22 mouse cellular contexts compared by ENCODE assay signal in genomic region chr10:59564551-59564950, GRCm38 (mm10). TPM values are rescaled to one million over a fixed set of nuclear protein-coding genes. Genes with fewer than 3 reads are reported as not detected.
DNase-seq lines count a peak whose midpoint lies in the region; ATAC-seq and TF ChIP-seq lines count a peak whose summit lies in the region.
"Had no signal": no experiment of that assay in that cellular context is flagged by ENCODE, and none has a peak within 500 bp of the region (broad histone marks: within the 10 kb centered on the region; RNA-seq: fewer than 3 reads in every experiment).

No protein-coding gene starts in this region.

- no peak overlapping the region for H3K4me2 ChIP-seq in CH12.LX (ENCODE audit: insufficient read depth, low read depth, poor library complexity, severe bottlenecking)
- H3K4me2 ChIP-seq: embryonic facial prominence, embryonic 12.5 days; hindbrain, embryonic 14.5 days; neural tube, embryonic 15.5 days had no signal

- TF ChIP-seq CTCF in CH12.LX (conservative IDR thresholded peaks at IDR 0.05 in 1 of 2, IDR thresholded peaks at IDR 0.05 in 1 of 2; ENCODE audit: low read depth in 2 of 2, low read length in 2 of 2) (no peak), Patski (IDR thresholded peaks at IDR 0.05) (no peak)

- WGBS in limb, embryonic 10.5 days = 82% methylated on average over 5 of the region's 5 CpGs

- H3K27ac ChIP-seq in CH12.LX (ENCODE audit: insufficient read depth, low read depth) = no peak overlapping the region
- H3K27ac ChIP-seq in limb, embryonic 10.5 days = peak overlapping the region; percentile 71; the same call in 1 of the 2 replicates
- H3K27ac ChIP-seq: heart, adult 2 months; hindbrain, embryonic 14.5 days; neural tube, embryonic 15.5 days had no signal

- ATAC-seq in Patski = peak; percentile 96
- peak; percentile 73 for ATAC-seq in monocyte, adult 5-6 weeks (replicated peaks; ENCODE audit: insufficient number of reproducible peaks, low FRiP score, low TSS enrichment, poor library complexity, severe bottlenecking)
- ATAC-seq in activated CD4-positive, CD25-positive, alpha-beta regulatory T cell, adult 4 months = no peak
- ATAC-seq: intestine, embryonic 16.5 days had no signal

- CTCF ChIA-PET in Patski (lab: Charles Lee) = interaction anchor here (1.2 to 1.3 kb wide), 2 partner anchors 25 to 49 kb away, joined by 3 read pairs; no protein-coding TSS in a partner anchor

- intact Hi-C loops in heart, postnatal 10 days (cut with DNase I) = no loop called here

- peaks cover 0 to 8% of the 10 kb centered on the region in 2 experiments for H3K36me3 ChIP-seq in CH12.LX (replicated peaks in 1 of 2; ENCODE audit: control insufficient read depth in 1 of 2, insufficient read depth in 1 of 2, low read length in 1 of 2)
- H3K36me3 ChIP-seq in limb, embryonic 10.5 days = no peaks in the 10 kb centered on the region
- H3K36me3 ChIP-seq: embryonic facial prominence, embryonic 12.5 days; neural tube, embryonic 15.5 days had no signal

- in situ Hi-C loops in CH12.LX (cut with MboI; ENCODE audit: low pct_ligation_motif_present, low pct_unique_long_range_greater_than_20kb, low sequenced_read_pairs) (no loop called here), Patski (cut with MboI; ENCODE audit: low pct_unique_long_range_greater_than_20kb) (no loop called here)

- TF ChIP-seq RAD21 in CH12.LX (IDR thresholded peaks at IDR 0.05; ENCODE audit: low read depth, low read length) = no peak

- no peak for TF ChIP-seq EP300 in CH12.LX (IDR thresholded peaks at IDR 0.05; ENCODE audit: low read length)

- no peak overlapping the region for H3K9ac ChIP-seq in CH12.LX (ENCODE audit: insufficient read depth, low read depth)
- H3K9ac ChIP-seq: embryonic facial prominence, embryonic 12.5 days; hindbrain, embryonic 14.5 days; neural tube, embryonic 15.5 days had no signal

- dilution Hi-C loops in CH12.LX (cut with MboI; ENCODE audit: extremely low pct_ligation_motif_present, extremely low pct_unique_long_range_greater_than_20kb, low sequenced_read_pairs) = no loop called here

- DNase-seq in CH12.LX (ENCODE audit: extremely low read depth) = peak; percentile 12
- DNase-seq in Patski (ENCODE audit: low read depth, low spot score) = peak; percentile 80
- no peak for DNase-seq in limb, embryonic 10.5 days (ENCODE audit: low spot score)
- no peak for DNase-seq in urinary bladder, adult 2 months (ENCODE audit: low spot score)
- no peak for DNase-seq in heart, postnatal 10 days
- DNase-seq: cerebellum, adult 11-12 months; heart, adult 2 months; kidney, postnatal 25 days; lung, adult 2 months; thymus, postnatal 25 days had no signal

- no peak for TF ChIP-seq POLR2A in CH12.LX (IDR thresholded peaks at IDR 0.05; ENCODE audit: low read depth, low read length)

- POLR2A ChIA-PET in Patski (lab: Charles Lee) = no interaction called here

- no peaks in the 10 kb centered on the region for H3K79me2 ChIP-seq in CH12.LX (replicated peaks; ENCODE audit: control insufficient read depth, extremely low read depth, insufficient read depth, poor library complexity, severe bottlenecking)

- H3K9me3 ChIP-seq in CH12.LX (replicated peaks; ENCODE audit: low read length) = no peaks in the 10 kb centered on the region
- H3K9me3 ChIP-seq in limb, embryonic 10.5 days (replicated peaks) = no peaks in the 10 kb centered on the region
- H3K9me3 ChIP-seq: embryonic facial prominence, embryonic 12.5 days; neural tube, embryonic 15.5 days had no signal

- H3K4me1 ChIP-seq in CH12.LX (ENCODE audit: control insufficient read depth in 1 of 2, insufficient read depth in 2 of 2) = peaks cover 8 to 19% of the 10 kb centered on the region in 2 experiments
- H3K4me1 ChIP-seq in limb, embryonic 10.5 days = peaks cover 51% of the 10 kb centered on the region

- no peaks in the 10 kb centered on the region for H3K27me3 ChIP-seq in CH12.LX (replicated peaks)
- no peaks in the 10 kb centered on the region for H3K27me3 ChIP-seq in Patski
- no peaks in the 10 kb centered on the region for H3K27me3 ChIP-seq in limb, embryonic 10.5 days (ENCODE audit: low read depth, poor library complexity, severe bottlenecking)
- H3K27me3 ChIP-seq: embryonic facial prominence, embryonic 12.5 days; neural tube, embryonic 15.5 days had no signal

- no peak overlapping the region for H3K4me3 ChIP-seq in CH12.LX (replicated peaks in 1 of 3; ENCODE audit: low read depth in 2 of 3, low read length in 2 of 3, poor library complexity in 1 of 3)
- H3K4me3 ChIP-seq in limb, embryonic 10.5 days = no peak overlapping the region
- H3K4me3 ChIP-seq: embryonic facial prominence, embryonic 12.5 days; heart, adult 2 months; neural tube, embryonic 15.5 days had no signal

TF ChIP-seq in CH12.LX, 34 proteins besides CTCF, POLR2A, EP300 and RAD21:
- no peak for TF ChIP-seq MYC (IDR thresholded peaks at IDR 0.05; ENCODE audit: low read depth, low read length)
- no peak for TF ChIP-seq USF2 (conservative IDR thresholded peaks at IDR 0.05; ENCODE audit: low read depth, low read length)
- TF ChIP-seq MAX (IDR thresholded peaks at IDR 0.05; ENCODE audit: low read length) = no peak
- no peak for TF ChIP-seq CHD2 (IDR thresholded peaks at IDR 0.05; ENCODE audit: low read length)
- no peak for TF ChIP-seq TBP (conservative IDR thresholded peaks at IDR 0.05; ENCODE audit: low read depth, low read length)
- no peak for TF ChIP-seq NRF1 (IDR thresholded peaks at IDR 0.05; ENCODE audit: low read depth, low read length)
- no peak for TF ChIP-seq SMC3 (IDR thresholded peaks at IDR 0.05; ENCODE audit: low read depth, low read length)
- TF ChIP-seq ETS1 (conservative IDR thresholded peaks at IDR 0.05; ENCODE audit: low read depth, low read length) = no peak
- no peak for TF ChIP-seq ZC3H11A (IDR thresholded peaks at IDR 0.05; ENCODE audit: low read depth, low read length)
- TF ChIP-seq POLR2AphosphoS2 (IDR thresholded peaks at IDR 0.05; ENCODE audit: low read depth, low read length) = no peak
- no peak for TF ChIP-seq BHLHE40 (IDR thresholded peaks at IDR 0.05; ENCODE audit: low read depth, low read length)
- no peak for TF ChIP-seq MEF2A (IDR thresholded peaks at IDR 0.05; ENCODE audit: borderline replicate concordance, low read depth, low read length)
- TF ChIP-seq GABPA (IDR thresholded peaks at IDR 0.05; ENCODE audit: insufficient replicate concordance, low read depth, low read length) = no peak
- TF ChIP-seq CHD1 (IDR thresholded peaks at IDR 0.05; ENCODE audit: low read depth, low read length) = no peak
- TF ChIP-seq ZNF384 (IDR thresholded peaks at IDR 0.05; ENCODE audit: low read depth, low read length) = no peak
TF ChIP-seq in CH12.LX: peak in this region for 0.

RNA-seq across cellular contexts. Expression of gene Gm10322, which starts 51.3 kb away (rescaled TPM):
- total RNA-seq in CH12.LX (2012; rRNA removed) = 0.63 TPM in 1 of 2 replicates, not detected in the other
- not detected in 2 replicates for total RNA-seq in CH12.LX (2014; rRNA removed)
- not detected in 2 replicates for polyA plus RNA-seq in CH12.LX (2012; ENCODE audit: insufficient read length, low read depth)
- polyA plus RNA-seq in Patski (2021) = not detected
- not detected in 2 replicates for polyA plus RNA-seq in limb, embryonic 10.5 days (2016; fragmentation: Nextera tagmentation; extraction: Ambion mirVana)
- total RNA-seq in monocyte, adult 5-6 weeks (2017) = not detected in 3 replicates
- polyA plus RNA-seq in urinary bladder, adult 2 months (2012; rRNA removed) = 0.51 TPM in 1 of 2 replicates, not detected in the other
- not detected for polyA plus RNA-seq in activated CD4-positive, CD25-positive, alpha-beta regulatory T cell, adult 4 months (2017; shearing (Covaris generic))
- total RNA-seq in heart, postnatal 10 days (2021) = not detected
- total RNA-seq: adrenal gland, postnatal 4 days; heart, adult 2 months; layer of hippocampus, postnatal 10 days; left cerebral cortex, postnatal 25 days had no signal
- polyA plus RNA-seq: embryonic facial prominence, embryonic 12.5 days; forebrain, embryonic 11.5 days; heart, adult 2 months; heart, postnatal 0 days; hindbrain, embryonic 14.5 days; intestine, embryonic 16.5 days; lung, adult 2 months; neural tube, embryonic 15.5 days; stomach, embryonic 16.5 days had no signal

RNA-seq across cellular contexts. Expression of gene Mcu, which starts 51.9 kb away (rescaled TPM):
- 4.8 and 5.3 TPM in 2 replicates for total RNA-seq in CH12.LX (2012; rRNA removed)
- total RNA-seq in CH12.LX (2014; rRNA removed) = 4.8 and 5.7 TPM in 2 replicates
- polyA plus RNA-seq in CH12.LX (2012; ENCODE audit: insufficient read length, low read depth) = 3.5 and 4.9 TPM in 2 replicates
- polyA plus RNA-seq in Patski (2021) = 23.3 TPM
- 17.4 and 28.3 TPM in 2 replicates for polyA plus RNA-seq in limb, embryonic 10.5 days (2016; fragmentation: Nextera tagmentation; extraction: Ambion mirVana)
- total RNA-seq in monocyte, adult 5-6 weeks (2017) = 14.7 to 23.8 TPM (median 23.2 TPM) in 3 replicates
- 61.4 and 63.9 TPM in 2 replicates for polyA plus RNA-seq in urinary bladder, adult 2 months (2012; rRNA removed)
- 10 to 100 TPM; 23.2 to 30.5 TPM for polyA plus RNA-seq in activated CD4-positive, CD25-positive, alpha-beta regulatory T cell, adult 4 months (2017; shearing (Covaris generic))
- 10 to 100 TPM; 23.9 to 24.3 TPM for total RNA-seq in heart, postnatal 10 days (2021)

Comparison
In these comparisons a context has a peak if more than half of its experiments do, and no peak if none do; other contexts are left out.
1. DNase-seq: peak in CH12.LX (single experiment) and Patski (single experiment); none in limb, embryonic 10.5 days (single experiment), urinary bladder, adult 2 months (single experiment) and heart, postnatal 10 days (0 of 2).